Mouse (Mus musculus) hindbrain, embryonic 13.5 days (tissue): Measurements from ENCODE around the gene Exoc3l4. TPM values are rescaled to one million over a fixed set of nuclear protein-coding genes. Genes with fewer than 3 reads are reported as not detected.
A peak's percentile ranks its signal among the peaks of the same experiment; 100 is the strongest.

Experiments
- ATAC-seq: fragments of 200-750 bp; cut with Nextera tagmentation; 2 replicates; pipeline ENCODE4 v1.8.0; 2017; ENCODE audit warnings: moderate TSS enrichment; ENCODE audit not compliant: low FRiP score
- H3K27ac ChIP-seq: fragments of 300-500 bp; sonication (generic); 2 replicates; pipeline ENCODE4 v1.5.1; 2015; ENCODE audit warnings: inconsistent platforms, mild to moderate bottlenecking, moderate library complexity
- H3K27me3 ChIP-seq: fragments of 300-500 bp; sonication (generic); 2 replicates; pipeline ENCODE4 v1.6.1; 2015; ENCODE audit warnings: mild to moderate bottlenecking, inconsistent platforms
- H3K36me3 ChIP-seq: fragments of 300-500 bp; sonication (generic); 2 replicates; pipeline ENCODE4 v1.6.1; 2015; ENCODE audit warnings: mild to moderate bottlenecking, inconsistent platforms
- H3K4me1 ChIP-seq: fragments of 300-500 bp; sonication (generic); replicated peaks from 2 replicates; pipeline ENCODE4 v1.6.1; 2015; ENCODE audit warnings: inconsistent platforms
- H3K4me2 ChIP-seq: fragments of 300-500 bp; sonication (generic); 2 replicates; pipeline ENCODE4 v1.6.1; 2015; ENCODE audit warnings: inconsistent platforms, mild to moderate bottlenecking, moderate library complexity
- H3K4me3 ChIP-seq: fragments of 300-500 bp; sonication (generic); 2 replicates; pipeline ENCODE4 v1.5.1; 2015; ENCODE audit warnings: mild to moderate bottlenecking, inconsistent platforms
- H3K9ac ChIP-seq: fragments of 300-500 bp; sonication (generic); 2 replicates; pipeline ENCODE4 v1.6.1; 2015; ENCODE audit warnings: mild to moderate bottlenecking, inconsistent platforms
- H3K9me3 ChIP-seq: fragments of 300-500 bp; sonication (generic); 2 replicates; pipeline ENCODE4 v1.6.1; 2016; ENCODE audit warnings: inconsistent platforms
- WGBS: fragments of 180-500 bp; shearing (Covaris S2); methylation state at CpG from one replicate; pipeline ENCODE4 v1.1.7; 2015; 5-methylcytosine and 5-hydroxymethylcytosine counted together
- polyA plus RNA-seq: library from polyadenylated mRNA; unstranded; fragments of >200 nt; fragmentation: Nextera tagmentation; extraction: Ambion mirVana; gene quantifications from 2 replicates; pipeline ENCODE4 v1.2.1, GENCODE M21; 2015

Exoc3l4 gene
- polyA plus RNA-seq, 1 experiment from 2014 or later = 2.1 TPM

GRCm38 (mm10) chr12:111440701-111441373 is 24.0 kb downstream of the Exoc3l4 start:
- Histone ChIP-seq H3K9me3 (no peaks in the 10 kb centered on the region), H3K27ac (no peak overlapping the region), H3K4me2 (no peak overlapping the region), H3K9ac (no peak overlapping the region), H3K4me3 (no peak overlapping the region), H3K36me3 (no peaks in the 10 kb centered on the region), H3K27me3 (peaks cover 83% of the 10 kb centered on the region), H3K4me1 (peaks cover 18% of the 10 kb centered on the region)
- WGBS = 92% methylated on average over 9 of the region's 9 CpGs
- no peak for ATAC-seq

- H3K36me3 ChIP-seq = no peaks in the 10 kb centered on the region
- H3K4me3 ChIP-seq = no peak overlapping the region
- peaks cover 25% of the 10 kb centered on the region for H3K4me1 ChIP-seq
- no peak overlapping the region for H3K9ac ChIP-seq
- no peaks in the 10 kb centered on the region for H3K9me3 ChIP-seq
- H3K4me2 ChIP-seq = no peak overlapping the region
- no peak overlapping the region for H3K27ac ChIP-seq
- 58% methylated on average over 3 of the region's 3 CpGs for WGBS
- ATAC-seq = no peak
- peaks cover 84% of the 10 kb centered on the region for H3K27me3 ChIP-seq
These were observed 24.7 kb downstream of the Exoc3l4 start for GRCm38 (mm10) chr12:111441523-111441922.

- H3K27ac ChIP-seq = no peak within 1 kb of the TSS
- whole genome bisulfite sequencing = under 1% methylated on average over 48 of the region's 48 CpGs
- peaks cover 28% of the 10 kb centered on the region for H3K4me1 ChIP-seq
- H3K4me3 ChIP-seq = peak within 1 kb of the TSS; percentile 41
- peak within 1 kb of the TSS; percentile 67 for H3K4me2 ChIP-seq
- peak; percentile 65 for ATAC-seq
- H3K9me3 ChIP-seq = no peaks in the 10 kb centered on the region
- peak within 1 kb of the TSS; percentile 56 for H3K9ac ChIP-seq
- peaks cover 93% of the 10 kb centered on the region for H3K27me3 ChIP-seq
- no peaks in the 10 kb centered on the region for H3K36me3 ChIP-seq
These were observed 25.6 kb downstream of the Exoc3l4 start, which contains the start of gene Tnfaip2 for GRCm38 (mm10) chr12:111442309-111443010. Gene Tnfaip2 (plus strand): TSS chr12:111442469.

- H3K4me3 ChIP-seq = peak overlapping the region; percentile 41; the same call in 1 of the 2 replicates
- ATAC-seq = no peak
- WGBS = 14% methylated on average over 15 of the region's 15 CpGs
- H3K9ac ChIP-seq = no peak overlapping the region
- peak overlapping the region; percentile 67 for H3K4me2 ChIP-seq
- H3K27ac ChIP-seq = no peak overlapping the region
- peaks cover 93% of the 10 kb centered on the region for H3K27me3 ChIP-seq
- H3K36me3 ChIP-seq = no peaks in the 10 kb centered on the region
- H3K4me1 ChIP-seq = peaks cover 32% of the 10 kb centered on the region
- H3K9me3 ChIP-seq = no peaks in the 10 kb centered on the region
These were observed 26.4 kb downstream of the Exoc3l4 start for GRCm38 (mm10) chr12:111443011-111443870.

- WGBS = 24% methylated on average over 10 of the region's 10 CpGs
- H3K4me3 ChIP-seq = no peak overlapping the region
- no peak overlapping the region for H3K4me2 ChIP-seq
- H3K9ac ChIP-seq = no peak overlapping the region
- no peak overlapping the region for H3K27ac ChIP-seq
- no peaks in the 10 kb centered on the region for H3K9me3 ChIP-seq
- no peak for ATAC-seq
- H3K4me1 ChIP-seq = peaks cover 32% of the 10 kb centered on the region
- H3K27me3 ChIP-seq = peaks cover 95% of the 10 kb centered on the region
- H3K36me3 ChIP-seq = no peaks in the 10 kb centered on the region
These were observed 27.4 kb downstream of the Exoc3l4 start for GRCm38 (mm10) chr12:111443921-111444831.

- Histone ChIP-seq H3K9ac (0 out of 2 replicates have a peak overlapping the region, but pooled peaks have one; percentile 19), H3K9me3 (no peaks in the 10 kb centered on the region), H3K36me3 (no peaks in the 10 kb centered on the region), H3K27ac (no peak overlapping the region), H3K4me3 (peak overlapping the region; percentile 32), H3K27me3 (peaks cover 96% of the 10 kb centered on the region), H3K4me1 (peaks cover 40% of the 10 kb centered on the region), H3K4me2 (peak overlapping the region; percentile 50)
- no peak for ATAC-seq
- 2% methylated on average over 48 of the region's 52 CpGs for WGBS
These were observed 28.5 kb downstream of the Exoc3l4 start for GRCm38 (mm10) chr12:111445161-111445889.

- no peaks in the 10 kb centered on the region for H3K9me3 ChIP-seq
- H3K9ac ChIP-seq = 0 out of 2 replicates have a peak overlapping the region, but pooled peaks have one; percentile 19
- H3K27me3 ChIP-seq = peaks cover 100% of the 10 kb centered on the region
- H3K4me3 ChIP-seq = peak overlapping the region; percentile 32
- H3K27ac ChIP-seq = no peak overlapping the region
- WGBS = 6% methylated on average over 27 of the region's 27 CpGs
- ATAC-seq = no peak
- H3K36me3 ChIP-seq = no peaks in the 10 kb centered on the region
- peak overlapping the region; percentile 50 for H3K4me2 ChIP-seq
- peaks cover 42% of the 10 kb centered on the region for H3K4me1 ChIP-seq
These were observed 29.2 kb downstream of the Exoc3l4 start for GRCm38 (mm10) chr12:111445890-111446613.

GRCm38 (mm10) chr12:111446745-111447144 is 29.9 kb downstream of the Exoc3l4 start:
- WGBS = 20% methylated on average over 5 of the region's 5 CpGs
- Histone ChIP-seq H3K9me3 (no peaks in the 10 kb centered on the region), H3K27me3 (peaks cover 100% of the 10 kb centered on the region), H3K4me1 (peaks cover 42% of the 10 kb centered on the region), H3K4me3 (no peak overlapping the region), H3K36me3 (no peaks in the 10 kb centered on the region), H3K4me2 (no peak overlapping the region), H3K27ac (no peak overlapping the region), H3K9ac (no peak overlapping the region)
- ATAC-seq = no peak

GRCm38 (mm10) chr12:111447350-111447749 is 30.5 kb downstream of the Exoc3l4 start:
- Histone ChIP-seq H3K27ac (no peak overlapping the region), H3K4me2 (no peak overlapping the region), H3K4me1 (peaks cover 36% of the 10 kb centered on the region), H3K4me3 (no peak overlapping the region), H3K9me3 (no peaks in the 10 kb centered on the region), H3K9ac (no peak overlapping the region), H3K36me3 (no peaks in the 10 kb centered on the region), H3K27me3 (peaks cover 100% of the 10 kb centered on the region)
- ATAC-seq = no peak
- WGBS = 13% methylated on average over 9 of the region's 9 CpGs

GRCm38 (mm10) chr12:111447898-111448760 is 31.3 kb downstream of the Exoc3l4 start:
- H3K27ac ChIP-seq = no peak overlapping the region
- H3K27me3 ChIP-seq = peaks cover 99% of the 10 kb centered on the region
- no peak overlapping the region for H3K9ac ChIP-seq
- no peak for ATAC-seq
- H3K36me3 ChIP-seq = no peaks in the 10 kb centered on the region
- no peak overlapping the region for H3K4me2 ChIP-seq
- no peaks in the 10 kb centered on the region for H3K9me3 ChIP-seq
- H3K4me3 ChIP-seq = no peak overlapping the region
- 17% methylated on average over 22 of the region's 22 CpGs for WGBS
- peaks cover 31% of the 10 kb centered on the region for H3K4me1 ChIP-seq
